Mouse (Mus musculus) stomach, postnatal 0 days (tissue): Measurements from ENCODE around the gene Fbxo40.

Source experiments
- CTCF ChIP-seq: IDR thresholded peaks from 2 replicates; pipeline ENCODE4 v1.5.1; 2016; ENCODE audit warnings: antibody characterized with exemption, low read depth, mild to moderate bottlenecking, moderate library complexity
- EP300 ChIP-seq: optimal IDR thresholded peaks from 2 replicates; pipeline ENCODE3; 2016; ENCODE audit warnings: antibody characterized with exemption

- TF ChIP-seq CTCF: no peak
- no peak for TF ChIP-seq EP300
Measured at GRCm38 (mm10) chr16:36925351-36925750, 64.9 kb downstream of the Fbxo40 start.
